Mouse (Mus musculus) gastrocnemius, postnatal 10 days (tissue): ENCODE results near the gene Pelp1. TPM values are rescaled to one million over a fixed set of nuclear protein-coding genes. Genes with fewer than 3 reads are reported as not detected.

ENCODE experiments used
- microRNA-seq, 2 experiments: library from miRNA; unstranded; fragments of <30 nt; microRNA quantifications; one replicate each; pipeline ENCODE4 v1.2.0; 2021
- total RNA-seq, 2 experiments: library from RNA; stranded (reverse); gene quantifications; 2 replicates each; pipeline ENCODE4 v1.2.3; 2021

The Pelp1 gene
- total RNA-seq, 2 experiments from 2014 or later = 20.2 to 21.4 TPM

Small RNAs within 50 kb of the gene (microRNA-seq; reads per million reads assigned to microRNA genes)
- 0 reads per million in 2 experiments for gene Mir7115

Other genes with a start within 250 kb of the Pelp1 start
- under 1 TPM in 1 of 2 experiments, not detected in 1; 0.63 TPM for gene Slc16a11, start 197.3 kb downstream of the Pelp1 start, total RNA-seq
- gene Slc16a13, start 189.0 kb downstream of the Pelp1 start, total RNA-seq = 1 to 10 TPM; 1.1 to 3.7 TPM
- gene Bcl6b, start 180.2 kb downstream of the Pelp1 start, total RNA-seq = 10 to 100 TPM; 12.6 to 21.5 TPM
- gene 0610010K14Rik, start 172.1 kb downstream of the Pelp1 start, total RNA-seq = 10 to 100 TPM; 46.0 to 51.4 TPM
- 1 to 10 TPM; 2.8 to 3.8 TPM for gene Gm21988, start 170.2 kb downstream of the Pelp1 start, total RNA-seq
- 10 to 100 TPM; 91.1 to 93.0 TPM for gene Rnasek, start 170.2 kb downstream of the Pelp1 start, total RNA-seq
- 1 to 10 TPM in 1 of 2 experiments, under 1 TPM in 1; 0.94 to 1.7 TPM for gene Alox12, start 154.7 kb downstream of the Pelp1 start, total RNA-seq
- not detected for gene Alox12e, start 87.4 kb downstream of the Pelp1 start, total RNA-seq
- under 1 TPM in 1 of 2 experiments, not detected in 1; 0.52 TPM for gene Alox15, start 58.0 kb downstream of the Pelp1 start, total RNA-seq
- gene Arrb2, start 22.6 kb upstream of the Pelp1 start, total RNA-seq = 10 to 100 TPM; 11.0 TPM
- 10 to 100 TPM in 1 of 2 experiments, 1 to 10 TPM in 1; 7.6 to 11.0 TPM for gene Med11, start 41.9 kb upstream of the Pelp1 start, total RNA-seq
- gene Zmynd15, start 49.4 kb upstream of the Pelp1 start, total RNA-seq = 1 to 10 TPM in 1 of 2 experiments, under 1 TPM in 1; 0.52 to 1.6 TPM
- 1 to 10 TPM; 3.4 to 5.1 TPM for gene Cxcl16, start 50.0 kb upstream of the Pelp1 start, total RNA-seq
- gene Tm4sf5, start 95.2 kb upstream of the Pelp1 start, total RNA-seq = not detected
- not detected for gene Vmo1, start 104.6 kb upstream of the Pelp1 start, total RNA-seq
- not detected for gene Gltpd2, start 109.2 kb upstream of the Pelp1 start, total RNA-seq
- gene Psmb6, start 115.3 kb upstream of the Pelp1 start, total RNA-seq = 100 to 1,000 TPM; 326 to 361 TPM
- not detected for gene Gm40193, start 122.9 kb upstream of the Pelp1 start, total RNA-seq
- 10 to 100 TPM; 16.4 to 21.3 TPM for gene Pld2, start 130.0 kb upstream of the Pelp1 start, total RNA-seq
- 10 to 100 TPM; 28.6 to 37.0 TPM for gene Mink1, start 152.8 kb upstream of the Pelp1 start, total RNA-seq
- gene 4930544D05Rik, start 205.8 kb upstream of the Pelp1 start, total RNA-seq = not detected
- gene Chrne, start 209.2 kb upstream of the Pelp1 start, total RNA-seq = 10 to 100 TPM; 30.7 to 35.0 TPM
- under 1 TPM; 0.12 to 0.29 TPM for gene Gp1ba, start 229.1 kb upstream of the Pelp1 start, total RNA-seq
- 10 to 100 TPM; 41.9 to 43.7 TPM for gene Rnf167, start 237.2 kb upstream of the Pelp1 start, total RNA-seq
- gene Slc25a11, start 237.4 kb upstream of the Pelp1 start, total RNA-seq = 100 to 1,000 TPM; 252 to 283 TPM
- gene Pfn1, start 244.6 kb upstream of the Pelp1 start, total RNA-seq = 100 to 1,000 TPM; 465 to 491 TPM
- gene Eno3, start 247.2 kb upstream of the Pelp1 start, total RNA-seq = 1,000 to 10,000 TPM; 5,193 to 5,983 TPM